Mouse (Mus musculus): ENCODE results near the gene Rbfox3. TPM values are rescaled to one million over a fixed set of nuclear protein-coding genes. Genes with fewer than 3 reads are reported as not detected.

Rbfox3 gene
- polyA plus RNA-seq, 2 experiments: 0.08 to 0.17 TPM

- ATAC-seq (ENCODE audit: insufficient read depth): no peak
- 72% methylated on average over 16 of the region's 16 CpGs for WGBS (ENCODE audit: insufficient replicate concordance)
- DNase-seq (ENCODE audit: low read depth in 3 of 3, low spot score in 3 of 3): no peak
- H3K27ac ChIP-seq: no peak overlapping the region
- H3K27me3 ChIP-seq (ENCODE audit: control insufficient read depth, insufficient read depth, low read length): no peaks in the 10 kb centered on the region
- H3K4me3 ChIP-seq (ENCODE audit: insufficient read depth in 1 of 2, low read depth in 2 of 2, low read length in 2 of 2): no peak overlapping the region
- no peaks in the 10 kb centered on the region for H3K36me3 ChIP-seq (replicated peaks; ENCODE audit: control insufficient read depth, insufficient read depth, low read depth)
- H3K9ac ChIP-seq (replicated peaks): no peak overlapping the region
- H3K4me2 ChIP-seq (ENCODE audit: low read depth): no peak overlapping the region
- TF ChIP-seq CTCF (IDR thresholded peaks at IDR 0.05; ENCODE audit: low read depth) (no peak), EP300 (IDR thresholded peaks at IDR 0.05; ENCODE audit: low read depth) (no peak)
- H3K4me1 ChIP-seq (replicated peaks; ENCODE audit: control insufficient read depth in 2 of 2, insufficient read depth in 2 of 2, low read length in 1 of 2): no peaks in the 10 kb centered on the region
- H3K9me3 ChIP-seq (ENCODE audit: control insufficient read depth, low read length): no peaks in the 10 kb centered on the region
Observed at GRCm38 (mm10) chr11:118885135-118885534, 26.3 kb downstream of the Rbfox3 start.

DNA sequence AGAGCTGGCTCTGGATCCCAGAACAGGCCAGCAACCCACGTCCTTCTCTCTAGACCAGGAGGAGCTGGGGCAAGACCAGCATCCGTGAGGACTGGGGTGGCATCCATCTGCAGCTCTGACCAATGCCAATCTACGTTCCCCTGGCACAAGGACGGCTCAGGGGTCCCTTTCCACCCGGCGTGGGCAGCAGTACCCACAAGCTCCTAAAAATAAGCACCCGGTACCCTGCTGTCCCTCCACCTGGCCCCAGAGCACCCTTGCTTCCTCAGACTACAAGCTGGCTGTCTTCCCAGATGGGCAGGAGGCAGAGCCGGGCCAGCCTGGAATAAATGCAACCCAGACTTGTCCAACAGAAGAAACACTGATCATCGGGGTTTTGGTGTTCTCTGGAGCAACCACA, 28.3 kb downstream of the Rbfox3 start:
- WGBS (ENCODE audit: insufficient replicate concordance): 56% methylated on average over 9 of the region's 9 CpGs
- TF ChIP-seq CTCF (IDR thresholded peaks at IDR 0.05; ENCODE audit: low read depth) (no peak), EP300 (IDR thresholded peaks at IDR 0.05; ENCODE audit: low read depth) (no peak)
- H3K4me1 ChIP-seq (replicated peaks; ENCODE audit: control insufficient read depth in 2 of 2, insufficient read depth in 2 of 2, low read length in 1 of 2): no peaks in the 10 kb centered on the region
- ATAC-seq (ENCODE audit: insufficient read depth) (no peak), DNase-seq (ENCODE audit: low read depth in 3 of 3, low spot score in 3 of 3) (no peak)
- H3K36me3 ChIP-seq (replicated peaks; ENCODE audit: control insufficient read depth, insufficient read depth, low read depth): no peaks in the 10 kb centered on the region
- H3K9me3 ChIP-seq (ENCODE audit: control insufficient read depth, low read length): no peaks in the 10 kb centered on the region
- H3K4me3 ChIP-seq (ENCODE audit: insufficient read depth in 1 of 2, low read depth in 2 of 2, low read length in 2 of 2): no peak overlapping the region
- H3K27me3 ChIP-seq (ENCODE audit: control insufficient read depth, insufficient read depth, low read length): no peaks in the 10 kb centered on the region
- H3K9ac ChIP-seq (replicated peaks): no peak overlapping the region
- H3K27ac ChIP-seq: no peak overlapping the region
- H3K4me2 ChIP-seq (ENCODE audit: low read depth): no peak overlapping the region

- Histone ChIP-seq H3K4me2 (ENCODE audit: low read depth) (no peak overlapping the region), H3K9me3 (ENCODE audit: control insufficient read depth, low read length) (no peaks in the 10 kb centered on the region), H3K27ac (no peak overlapping the region), H3K36me3 (replicated peaks; ENCODE audit: control insufficient read depth, insufficient read depth, low read depth) (no peaks in the 10 kb centered on the region), H3K27me3 (ENCODE audit: control insufficient read depth, insufficient read depth, low read length) (no peaks in the 10 kb centered on the region), H3K9ac (replicated peaks) (no peak overlapping the region), H3K4me3 (ENCODE audit: insufficient read depth in 1 of 2, low read depth in 2 of 2, low read length in 2 of 2) (no peak overlapping the region), H3K4me1 (replicated peaks; ENCODE audit: control insufficient read depth in 2 of 2, insufficient read depth in 2 of 2, low read length in 1 of 2) (no peaks in the 10 kb centered on the region)
- 28% methylated on average over 11 of the region's 11 CpGs for WGBS (ENCODE audit: insufficient replicate concordance)
- TF ChIP-seq CTCF (IDR thresholded peaks at IDR 0.05; ENCODE audit: low read depth): no peak
- no peak for TF ChIP-seq EP300 (IDR thresholded peaks at IDR 0.05; ENCODE audit: low read depth)
- DNase-seq (ENCODE audit: low read depth in 3 of 3, low spot score in 3 of 3) (no peak), ATAC-seq (ENCODE audit: insufficient read depth) (no peak)
Observed at GRCm38 (mm10) chr11:118881786-118882495, 29.5 kb downstream of the Rbfox3 start.

GRCm38 (mm10) chr11:118879466-118880150, 31.8 kb downstream of the Rbfox3 start:
- Histone ChIP-seq H3K27ac (no peak overlapping the region), H3K4me2 (ENCODE audit: low read depth) (no peak overlapping the region), H3K4me3 (ENCODE audit: insufficient read depth in 1 of 2, low read depth in 2 of 2, low read length in 2 of 2) (no peak overlapping the region), H3K27me3 (ENCODE audit: control insufficient read depth, insufficient read depth, low read length) (no peaks in the 10 kb centered on the region), H3K4me1 (replicated peaks; ENCODE audit: control insufficient read depth in 2 of 2, insufficient read depth in 2 of 2, low read length in 1 of 2) (no peaks in the 10 kb centered on the region), H3K36me3 (replicated peaks; ENCODE audit: control insufficient read depth, insufficient read depth, low read depth) (no peaks in the 10 kb centered on the region), H3K9ac (replicated peaks) (no peak overlapping the region), H3K9me3 (ENCODE audit: control insufficient read depth, low read length) (no peaks in the 10 kb centered on the region)
- no peak for DNase-seq (ENCODE audit: low read depth in 3 of 3, low spot score in 3 of 3)
- TF ChIP-seq CTCF (IDR thresholded peaks at IDR 0.05; ENCODE audit: low read depth): 0 out of 2 replicates have a peak, but pooled peaks have one; percentile 8
- TF ChIP-seq EP300 (IDR thresholded peaks at IDR 0.05; ENCODE audit: low read depth): no peak
- 77% methylated on average over 8 of the region's 8 CpGs for WGBS (ENCODE audit: insufficient replicate concordance)
- ATAC-seq (ENCODE audit: insufficient read depth): no peak

- no peaks in the 10 kb centered on the region for H3K4me1 ChIP-seq (replicated peaks; ENCODE audit: control insufficient read depth in 2 of 2, insufficient read depth in 2 of 2, low read length in 1 of 2)
- H3K4me2 ChIP-seq (ENCODE audit: low read depth): no peak overlapping the region
- H3K27ac ChIP-seq: no peak overlapping the region
- H3K9me3 ChIP-seq (ENCODE audit: control insufficient read depth, low read length): no peaks in the 10 kb centered on the region
- no peak overlapping the region for H3K4me3 ChIP-seq (ENCODE audit: insufficient read depth in 1 of 2, low read depth in 2 of 2, low read length in 2 of 2)
- H3K36me3 ChIP-seq (replicated peaks; ENCODE audit: control insufficient read depth, insufficient read depth, low read depth): no peaks in the 10 kb centered on the region
- DNase-seq (ENCODE audit: low read depth in 3 of 3, low spot score in 3 of 3) (no peak), ATAC-seq (ENCODE audit: insufficient read depth) (no peak)
- WGBS (ENCODE audit: insufficient replicate concordance): 68% methylated on average over 13 of the region's 13 CpGs
- no peaks in the 10 kb centered on the region for H3K27me3 ChIP-seq (ENCODE audit: control insufficient read depth, insufficient read depth, low read length)
- no peak overlapping the region for H3K9ac ChIP-seq (replicated peaks)
- no peak for TF ChIP-seq CTCF (IDR thresholded peaks at IDR 0.05; ENCODE audit: low read depth)
- no peak for TF ChIP-seq EP300 (IDR thresholded peaks at IDR 0.05; ENCODE audit: low read depth)
Observed at GRCm38 (mm10) chr11:118878605-118879245, 32.7 kb downstream of the Rbfox3 start.

Measured in liver, embryonic 14.5 days (tissue).